Mouse (Mus musculus): ENCODE measurements around the gene Hist2h2aa2. TPM values are rescaled to one million over a fixed set of nuclear protein-coding genes. Genes with fewer than 3 reads are reported as not detected.
"Not testable (repeated sequence)": the region's sequence is repeated elsewhere in the genome, so short reads cannot be mapped to it uniquely, and the experiment has no call there.

The Hist2h2aa2 gene
- polyA plus RNA-seq, 1 experiment from 2014 or later, result 55.4 TPM

GRCm38 (mm10) chr3:96243921-96244572 lies 4.0 kb upstream of the Hist2h2aa2 start:
- peak overlapping the region; percentile 72 for H3K4me2 ChIP-seq (ENCODE audit: low read length)
- no peak overlapping the region for H3K27ac ChIP-seq (replicated peaks; ENCODE audit: low read depth, low read length)
- 83% methylated on average over 7 of the region's 7 CpGs for WGBS
- DNase-seq (no peak), ATAC-seq (ENCODE audit: low FRiP score, low TSS enrichment) (no peak)
- H3K4me3 ChIP-seq (replicated peaks; ENCODE audit: low read depth, low read length), result no peak overlapping the region
- H3K9ac ChIP-seq (replicated peaks; ENCODE audit: low read length), result peak overlapping the region; percentile 72; the same call in 1 of the 2 replicates
- H3K9me3 ChIP-seq (ENCODE audit: control insufficient read depth, low read length), result no peaks in the 10 kb centered on the region
- peaks cover 22% of the 10 kb centered on the region; the same call in 1 of the 2 replicates for H3K4me1 ChIP-seq (ENCODE audit: control insufficient read depth, insufficient read depth, low read length)
- no peaks in the 10 kb centered on the region for H3K27me3 ChIP-seq (ENCODE audit: control insufficient read depth, insufficient read depth, low read length)
- no peaks in the 10 kb centered on the region for H3K36me3 ChIP-seq (ENCODE audit: control insufficient read depth, insufficient read depth, low read length)

GRCm38 (mm10) chr3:96240799-96241197 lies 722 bp upstream of the Hist2h2aa2 start:
- Histone ChIP-seq H3K4me2 (ENCODE audit: low read length) (peak overlapping the region; percentile 56), H3K9ac (replicated peaks; ENCODE audit: low read length) (peak overlapping the region; percentile 44), H3K9me3 (ENCODE audit: control insufficient read depth, low read length) (no peaks in the 10 kb centered on the region), H3K27ac (replicated peaks; ENCODE audit: low read depth, low read length) (peak overlapping the region; percentile 79), H3K4me1 (ENCODE audit: control insufficient read depth, insufficient read depth, low read length) (peaks cover 23% of the 10 kb centered on the region; the same call in 1 of the 2 replicates), H3K36me3 (ENCODE audit: control insufficient read depth, insufficient read depth, low read length) (no peaks in the 10 kb centered on the region), H3K4me3 (replicated peaks; ENCODE audit: low read depth, low read length) (peak overlapping the region; percentile 20; the same call in 1 of the 2 replicates), H3K27me3 (ENCODE audit: control insufficient read depth, insufficient read depth, low read length) (no peaks in the 10 kb centered on the region)
- ATAC-seq (ENCODE audit: low FRiP score, low TSS enrichment) (no peak), DNase-seq (no peak)
- WGBS, result 71% methylated on average over 9 of the region's 9 CpGs

DNA sequence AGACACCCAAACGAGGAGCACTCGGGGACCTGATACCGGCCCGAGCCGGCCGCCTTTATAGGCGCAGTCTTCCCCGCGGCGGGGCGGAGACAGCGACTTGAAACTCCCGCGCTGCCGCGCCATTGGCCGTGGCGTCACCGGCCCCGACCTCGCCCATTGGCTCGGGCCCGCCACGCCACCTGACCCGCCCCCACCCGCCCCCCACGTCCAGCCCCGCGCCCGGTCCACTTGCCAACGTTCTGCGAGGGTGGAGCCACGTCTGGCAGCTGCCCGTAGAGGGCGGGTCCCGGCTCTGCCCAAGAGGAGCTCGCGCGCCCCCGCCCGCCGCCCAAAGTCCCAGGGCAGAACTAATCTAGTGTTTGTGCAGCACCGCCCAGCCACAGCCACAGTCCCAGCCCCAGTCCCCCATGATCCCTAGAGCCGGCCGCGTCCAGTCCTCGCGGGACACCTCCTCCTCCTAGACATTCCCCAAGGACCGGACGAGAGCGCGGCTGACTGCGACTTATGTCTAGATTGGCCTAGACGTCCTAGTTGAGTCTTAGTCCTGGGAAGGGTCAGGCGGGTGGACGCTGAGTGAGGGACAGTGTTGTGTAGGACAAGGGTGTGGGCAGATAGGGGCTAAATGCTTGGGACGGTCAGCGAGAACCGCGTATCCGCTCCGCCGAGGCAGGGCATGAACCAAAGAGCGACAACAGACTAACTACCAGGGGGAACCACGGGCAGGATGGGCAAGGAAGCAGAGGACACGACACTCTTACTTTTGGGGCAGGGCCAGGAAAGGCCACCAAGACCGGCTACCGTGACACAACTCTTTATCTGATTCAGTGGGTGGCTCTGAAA lies 902 bp downstream of the Hist2h2aa2 start, which contains the start of gene Hist2h3c2:
Gene Hist2h3c2, minus strand, starts transcription at position 174 of the 840 bp plus-strand sequence.
- peak within 1 kb of the TSS; percentile 31 for H3K4me3 ChIP-seq (replicated peaks; ENCODE audit: low read depth, low read length)
- peak; percentile 91 for ATAC-seq (ENCODE audit: low FRiP score, low TSS enrichment)
- H3K4me1 ChIP-seq (ENCODE audit: control insufficient read depth, insufficient read depth, low read length), result peaks cover 17% of the 10 kb centered on the region; the same call in 1 of the 2 replicates
- DNase-seq; H3K9me3 ChIP-seq (ENCODE audit: control insufficient read depth, low read length); H3K27me3 ChIP-seq (ENCODE audit: control insufficient read depth, insufficient read depth, low read length); H3K36me3 ChIP-seq (ENCODE audit: control insufficient read depth, insufficient read depth, low read length): not testable (repeated sequence)
- WGBS, result 0% methylated on average over 19 of the region's 68 CpGs
- H3K9ac ChIP-seq (replicated peaks; ENCODE audit: low read length), result peak within 1 kb of the TSS; percentile 40; the same call in 1 of the 2 replicates
- peak within 1 kb of the TSS; percentile 53 for H3K4me2 ChIP-seq (ENCODE audit: low read length)
- 0 out of 2 replicates have a peak within 1 kb of the TSS, but pooled peaks have one; percentile 13 for H3K27ac ChIP-seq (replicated peaks; ENCODE audit: low read depth, low read length)

DNA sequence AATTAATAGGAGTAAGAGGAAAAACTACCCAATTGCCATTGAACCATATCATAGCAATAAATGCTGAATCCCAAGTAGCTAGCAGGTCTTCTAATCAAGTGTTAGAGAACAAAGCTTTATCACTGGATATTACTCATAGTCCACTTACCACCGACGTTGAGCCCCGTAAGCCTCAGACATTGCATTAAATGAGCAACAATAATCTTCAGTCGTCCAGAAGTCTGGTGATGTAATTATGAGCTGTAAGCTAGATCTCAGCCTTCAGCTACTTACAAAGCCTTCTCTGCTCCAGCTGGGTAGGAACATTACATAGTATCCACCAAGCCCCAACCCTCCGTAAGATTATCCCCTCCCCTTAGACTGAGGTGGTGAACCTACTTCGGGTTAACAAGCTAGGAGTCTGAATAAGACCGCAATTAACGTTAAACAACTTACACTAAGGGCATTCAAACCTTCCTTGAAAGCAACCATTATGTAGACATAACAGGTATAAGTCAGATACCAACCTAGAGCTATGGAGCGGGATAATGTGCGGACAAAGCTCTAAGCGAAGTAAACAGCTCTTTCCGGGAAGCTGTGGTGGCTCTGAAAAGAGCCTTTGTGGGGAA lies 2.1 kb downstream of the Hist2h2aa2 start:
- no peaks in the 10 kb centered on the region for H3K27me3 ChIP-seq (ENCODE audit: control insufficient read depth, insufficient read depth, low read length)
- peaks cover 13% of the 10 kb centered on the region; the same call in 1 of the 2 replicates for H3K4me1 ChIP-seq (ENCODE audit: control insufficient read depth, insufficient read depth, low read length)
- under 1% methylated on average over 12 of the region's 12 CpGs for WGBS
- H3K9ac ChIP-seq (replicated peaks; ENCODE audit: low read length), result peak overlapping the region; percentile 40; the same call in 1 of the 2 replicates
- H3K27ac ChIP-seq (replicated peaks; ENCODE audit: low read depth, low read length), result 0 out of 2 replicates have a peak overlapping the region, but pooled peaks have one; percentile 13
- no peaks in the 10 kb centered on the region for H3K9me3 ChIP-seq (ENCODE audit: control insufficient read depth, low read length)
- H3K4me3 ChIP-seq (replicated peaks; ENCODE audit: low read depth, low read length), result peak overlapping the region; percentile 31
- no peaks in the 10 kb centered on the region for H3K36me3 ChIP-seq (ENCODE audit: control insufficient read depth, insufficient read depth, low read length)
- ATAC-seq (ENCODE audit: low FRiP score, low TSS enrichment) (no peak), DNase-seq (peak; percentile 13)
- H3K4me2 ChIP-seq (ENCODE audit: low read length), result peak overlapping the region; percentile 53

DNA sequence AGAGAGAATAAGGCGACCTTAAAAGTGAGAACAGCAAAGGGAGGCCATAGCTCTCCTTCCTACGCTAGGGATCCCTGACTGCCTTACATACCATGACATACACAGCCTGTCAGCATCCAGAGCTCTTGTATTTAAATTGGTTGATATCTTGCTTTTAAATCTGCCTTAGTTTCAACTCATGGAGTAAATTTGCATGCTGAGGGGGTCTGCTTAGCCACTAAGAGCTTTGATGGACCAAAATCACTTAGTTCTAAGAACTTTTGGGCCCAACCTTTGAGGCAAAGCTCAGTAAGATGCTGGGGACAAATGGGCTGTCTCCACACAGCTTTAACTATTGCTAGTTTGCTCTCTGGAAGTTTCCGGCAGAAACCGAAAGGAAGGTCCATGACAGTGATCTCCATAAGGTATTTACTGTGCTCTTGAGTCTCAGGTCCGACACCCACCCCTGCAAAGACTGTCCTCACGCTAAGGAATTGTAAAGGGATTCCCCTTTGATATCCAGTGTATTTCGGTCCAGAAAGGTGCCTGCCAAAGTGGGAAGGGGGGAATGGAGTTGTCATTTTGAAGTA lies 2.7 kb downstream of the Hist2h2aa2 start:
- Histone ChIP-seq H3K4me2 (ENCODE audit: low read length) (peak overlapping the region; percentile 53), H3K4me1 (ENCODE audit: control insufficient read depth, insufficient read depth, low read length) (peaks cover 13% of the 10 kb centered on the region; the same call in 1 of the 2 replicates), H3K27me3 (ENCODE audit: control insufficient read depth, insufficient read depth, low read length) (no peaks in the 10 kb centered on the region), H3K9ac (replicated peaks; ENCODE audit: low read length) (0 out of 2 replicates have a peak overlapping the region, but pooled peaks have one; percentile 27), H3K36me3 (ENCODE audit: control insufficient read depth, insufficient read depth, low read length) (no peaks in the 10 kb centered on the region), H3K27ac (replicated peaks; ENCODE audit: low read depth, low read length) (no peak overlapping the region), H3K9me3 (ENCODE audit: control insufficient read depth, low read length) (no peaks in the 10 kb centered on the region), H3K4me3 (replicated peaks; ENCODE audit: low read depth, low read length) (peak overlapping the region; percentile 31)
- 24% methylated on average over 7 of the region's 7 CpGs for WGBS
- ATAC-seq (ENCODE audit: low FRiP score, low TSS enrichment), result no peak
- DNase-seq, result no peak

GRCm38 (mm10) chr3:96236834-96237334 lies 3.2 kb downstream of the Hist2h2aa2 start:
- DNase-seq, result no peak

DNA sequence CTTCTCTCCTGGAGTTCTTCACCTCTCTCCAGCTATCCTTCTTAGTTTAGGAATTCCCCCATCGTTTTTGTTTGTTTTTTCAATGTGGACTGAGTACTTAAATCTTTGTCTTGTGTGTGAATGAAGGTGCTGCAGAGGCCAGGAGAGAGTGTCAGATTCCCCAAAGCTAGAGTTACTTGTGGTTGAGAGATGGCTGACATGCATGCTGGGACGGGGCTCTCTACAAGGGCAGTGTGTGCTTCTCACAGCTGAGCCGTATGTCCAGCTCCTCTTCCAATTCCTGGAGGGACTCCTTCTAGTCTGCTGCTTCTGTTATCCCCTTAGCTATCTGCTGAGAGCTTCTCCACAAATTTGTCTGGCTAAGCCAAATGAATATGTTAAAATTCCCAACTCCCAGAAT lies 4.2 kb downstream of the Hist2h2aa2 start:
- Histone ChIP-seq H3K36me3 (ENCODE audit: control insufficient read depth, insufficient read depth, low read length) (no peaks in the 10 kb centered on the region), H3K27me3 (ENCODE audit: control insufficient read depth, insufficient read depth, low read length) (no peaks in the 10 kb centered on the region), H3K4me1 (ENCODE audit: control insufficient read depth, insufficient read depth, low read length) (peaks cover 12% of the 10 kb centered on the region; the same call in 1 of the 2 replicates), H3K27ac (replicated peaks; ENCODE audit: low read depth, low read length) (no peak overlapping the region), H3K9me3 (ENCODE audit: control insufficient read depth, low read length) (no peaks in the 10 kb centered on the region), H3K4me3 (replicated peaks; ENCODE audit: low read depth, low read length) (no peak overlapping the region), H3K9ac (replicated peaks; ENCODE audit: low read length) (no peak overlapping the region), H3K4me2 (ENCODE audit: low read length) (no peak overlapping the region)
- ATAC-seq (ENCODE audit: low FRiP score, low TSS enrichment), result no peak
- no peak for DNase-seq
- WGBS, result 70% methylated on average over 3 of the region's 3 CpGs

More at GRCm38 (mm10) chr3:96236834-96237334, 3.2 kb downstream of the Hist2h2aa2 start:
- H3K27ac ChIP-seq (replicated peaks; ENCODE audit: low read depth, low read length), result no peak overlapping the region
- peaks cover 13% of the 10 kb centered on the region; the same call in 1 of the 2 replicates for H3K4me1 ChIP-seq (ENCODE audit: control insufficient read depth, insufficient read depth, low read length)
- H3K4me3 ChIP-seq (replicated peaks; ENCODE audit: low read depth, low read length), result no peak overlapping the region
- H3K4me2 ChIP-seq (ENCODE audit: low read length), result peak overlapping the region; percentile 53
- whole genome bisulfite sequencing, result 85% methylated on average over 4 of the region's 4 CpGs
- ATAC-seq (ENCODE audit: low FRiP score, low TSS enrichment), result no peak
- H3K27me3 ChIP-seq (ENCODE audit: control insufficient read depth, insufficient read depth, low read length), result no peaks in the 10 kb centered on the region
- no peaks in the 10 kb centered on the region for H3K9me3 ChIP-seq (ENCODE audit: control insufficient read depth, low read length)
- H3K36me3 ChIP-seq (ENCODE audit: control insufficient read depth, insufficient read depth, low read length), result no peaks in the 10 kb centered on the region
- H3K9ac ChIP-seq (replicated peaks; ENCODE audit: low read length), result no peak overlapping the region

DNA sequence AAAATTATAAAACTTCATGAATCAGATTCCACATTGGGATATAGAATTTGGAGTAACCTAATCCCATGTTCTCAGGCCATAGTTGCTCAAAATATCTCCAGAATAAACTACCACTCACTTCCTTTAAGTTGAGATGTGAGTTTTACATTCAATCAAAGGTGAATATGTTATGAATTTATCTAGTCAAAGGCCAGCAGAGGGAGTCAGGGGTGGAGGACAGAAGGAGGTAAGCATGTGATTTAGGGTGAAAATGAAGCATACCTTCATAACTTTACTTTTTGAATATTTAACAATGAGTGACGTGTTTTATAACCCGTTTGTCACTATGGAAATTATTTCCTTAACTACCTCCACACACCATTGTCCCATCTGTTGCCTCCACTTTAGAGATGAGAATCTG lies 5.2 kb downstream of the Hist2h2aa2 start:
- H3K27ac ChIP-seq (replicated peaks; ENCODE audit: low read depth, low read length), result no peak overlapping the region
- H3K4me1 ChIP-seq (ENCODE audit: control insufficient read depth, insufficient read depth, low read length), result peaks cover 10% of the 10 kb centered on the region; the same call in 1 of the 2 replicates
- no peaks in the 10 kb centered on the region for H3K27me3 ChIP-seq (ENCODE audit: control insufficient read depth, insufficient read depth, low read length)
- H3K4me2 ChIP-seq (ENCODE audit: low read length), result no peak overlapping the region
- DNase-seq (no peak), ATAC-seq (ENCODE audit: low FRiP score, low TSS enrichment) (no peak)
- WGBS, result 93% methylated on average over 2 of the region's 2 CpGs
- no peaks in the 10 kb centered on the region for H3K9me3 ChIP-seq (ENCODE audit: control insufficient read depth, low read length)
- H3K36me3 ChIP-seq (ENCODE audit: control insufficient read depth, insufficient read depth, low read length), result no peaks in the 10 kb centered on the region
- H3K9ac ChIP-seq (replicated peaks; ENCODE audit: low read length), result no peak overlapping the region
- H3K4me3 ChIP-seq (replicated peaks; ENCODE audit: low read depth, low read length), result no peak overlapping the region
